Mouse (Mus musculus): ENCODE measurements at regions not wholly inside any gene's neighbourhood (a gene's known extent, or its start where the extent isn't known, plus 50 kb on each side); places are given as distances from the start of the nearest gene placed in this dataset.

GRCm38 (mm10) chr3:148559752-148560460 is 430.4 kb downstream of the Adgrl2 start:
- peak; percentile 27 to 28 for DNase-seq (ENCODE audit: low spot score in 2 of 2)

- no peak for DNase-seq (ENCODE audit: low spot score in 2 of 2)
These were observed 431.7 kb downstream of the Adgrl2 start for GRCm38 (mm10) chr3:148558592-148559157.

- DNase-seq (ENCODE audit: low spot score in 2 of 2), result no peak
These were observed 435.0 kb downstream of the Adgrl2 start for GRCm38 (mm10) chr3:148555324-148555723.

DNA sequence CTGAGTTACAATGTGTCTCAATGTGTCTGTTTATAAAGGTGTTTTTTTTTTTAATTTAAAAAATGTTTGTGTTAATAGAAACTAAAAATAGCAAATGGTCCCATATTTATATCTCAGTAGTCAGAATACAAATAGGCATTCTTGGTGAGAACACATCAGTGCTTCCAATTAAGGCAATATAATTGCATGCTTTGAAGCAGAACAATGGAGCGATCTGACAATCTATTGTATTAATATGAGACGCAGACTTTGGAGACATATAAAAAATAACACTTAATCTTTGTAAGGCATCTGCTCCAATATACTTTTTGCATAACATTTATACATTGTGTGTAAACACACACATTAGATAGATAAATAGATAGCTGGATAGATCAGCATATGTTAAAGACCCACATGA is 439.6 kb downstream of the Adgrl2 start:
- DNase-seq (ENCODE audit: low spot score in 2 of 2), result no peak

DNA sequence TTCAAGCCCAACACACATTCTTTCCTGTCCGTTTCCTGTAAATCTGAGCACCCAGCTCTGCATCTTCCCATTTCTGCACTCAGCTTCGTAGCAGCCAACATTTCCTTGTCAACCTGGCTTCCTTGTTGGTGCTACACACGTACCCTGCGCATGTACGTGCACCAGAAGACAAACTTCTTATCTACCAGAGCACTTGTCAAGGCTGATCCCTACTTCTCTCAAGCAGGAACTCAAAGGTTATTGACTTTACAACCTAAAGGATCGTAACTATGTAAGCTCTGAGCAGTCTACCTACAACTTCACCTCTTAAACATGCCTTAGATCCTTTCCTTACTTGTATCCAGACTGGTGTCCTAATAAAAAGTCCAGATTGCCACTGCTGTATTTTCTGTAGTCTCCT is 445.4 kb downstream of the Adgrl2 start:
- DNase-seq (ENCODE audit: low spot score in 2 of 2), result no peak

DNA sequence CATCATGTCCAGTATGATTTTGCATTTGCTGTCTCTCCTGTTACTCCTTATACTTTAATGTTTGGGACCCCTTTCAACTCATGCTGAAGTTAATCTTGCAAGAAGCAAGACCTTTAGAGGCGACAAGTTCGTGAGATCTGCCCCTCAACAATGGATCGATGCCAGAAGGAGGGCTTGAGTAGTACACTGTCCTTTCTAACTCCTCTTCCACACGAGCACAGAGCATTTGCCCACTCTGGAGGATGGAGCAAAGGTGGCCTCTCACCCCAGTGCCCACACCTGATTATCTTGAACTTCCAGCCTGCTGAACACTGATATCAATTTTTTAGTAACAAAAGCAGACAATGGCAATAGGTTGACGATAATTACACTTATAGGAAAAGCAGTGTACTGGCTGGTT is 448.1 kb downstream of the Adgrl2 start:
- DNase-seq (ENCODE audit: low spot score in 2 of 2), result no peak

DNA sequence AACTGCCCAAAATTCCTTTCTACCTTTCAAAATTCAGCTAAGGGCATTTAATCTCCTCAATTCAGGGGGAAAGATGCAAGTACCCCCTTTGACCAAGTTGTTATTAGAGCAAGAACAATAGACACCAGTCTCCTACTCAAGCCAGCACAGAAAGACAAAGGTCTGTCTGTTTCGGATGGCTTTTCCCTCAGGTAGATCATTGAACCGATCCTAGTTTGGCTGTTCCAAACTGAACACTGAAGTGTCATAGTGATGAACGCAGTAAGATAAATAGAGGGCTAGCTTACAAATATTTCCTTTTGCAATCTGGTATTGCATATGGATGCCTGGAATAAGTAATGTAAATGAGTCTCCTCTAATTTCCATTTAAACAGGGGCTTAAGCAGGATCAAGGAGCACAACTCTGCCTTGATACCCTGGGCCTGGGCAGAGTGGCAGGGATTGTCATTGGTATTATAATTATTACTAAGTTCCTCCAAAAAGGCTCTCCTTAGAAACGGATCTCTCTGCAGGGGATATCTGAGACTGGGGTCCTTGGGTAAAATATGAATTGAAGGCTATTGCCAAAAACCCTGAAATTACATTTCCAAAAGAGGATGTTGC is 452.6 kb downstream of the Adgrl2 start:
- DNase-seq (ENCODE audit: low spot score in 2 of 2), result no peak

GRCm38 (mm10) chr3:148529893-148530292 is 460.5 kb downstream of the Adgrl2 start:
- DNase-seq (ENCODE audit: low spot score in 2 of 2), result no peak

- no peak for DNase-seq (ENCODE audit: low spot score in 2 of 2)
These were observed 480.0 kb downstream of the Adgrl2 start for GRCm38 (mm10) chr3:148510381-148510780.

GRCm38 (mm10) chr3:148504928-148505327 is 485.4 kb downstream of the Adgrl2 start:
- DNase-seq (ENCODE audit: low spot score in 2 of 2), result no peak

DNA sequence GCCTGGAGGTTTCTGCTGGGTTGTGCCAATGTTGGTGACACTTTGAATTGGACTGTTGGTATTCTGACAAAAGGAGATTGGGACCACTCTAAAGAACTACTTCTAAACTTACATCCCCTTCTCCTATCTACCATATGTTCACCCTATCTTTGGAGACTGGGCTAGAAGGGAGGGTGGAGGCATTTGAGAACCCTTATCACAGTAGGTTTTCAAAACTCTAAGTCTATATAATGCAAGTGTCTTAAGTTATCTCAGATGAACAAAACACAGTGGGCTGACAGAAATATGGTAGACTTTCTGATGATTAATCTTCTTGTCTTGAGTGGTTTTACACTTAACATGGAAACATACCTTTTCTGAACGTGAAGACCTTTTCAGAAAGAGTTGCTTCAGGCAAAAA is 486.9 kb downstream of the Adgrl2 start:
- no peak for DNase-seq (ENCODE audit: low spot score in 2 of 2)

- no peak for DNase-seq (ENCODE audit: low spot score in 2 of 2)
These were observed 488.6 kb downstream of the Adgrl2 start for GRCm38 (mm10) chr3:148501801-148502200.

- no peak for DNase-seq (ENCODE audit: low spot score in 2 of 2)
These were observed 493.7 kb downstream of the Adgrl2 start for GRCm38 (mm10) chr3:148496672-148497071.

- DNase-seq (ENCODE audit: low spot score in 2 of 2), result no peak
These were observed 499.1 kb downstream of the Adgrl2 start for GRCm38 (mm10) chr3:148491287-148491686.

DNA sequence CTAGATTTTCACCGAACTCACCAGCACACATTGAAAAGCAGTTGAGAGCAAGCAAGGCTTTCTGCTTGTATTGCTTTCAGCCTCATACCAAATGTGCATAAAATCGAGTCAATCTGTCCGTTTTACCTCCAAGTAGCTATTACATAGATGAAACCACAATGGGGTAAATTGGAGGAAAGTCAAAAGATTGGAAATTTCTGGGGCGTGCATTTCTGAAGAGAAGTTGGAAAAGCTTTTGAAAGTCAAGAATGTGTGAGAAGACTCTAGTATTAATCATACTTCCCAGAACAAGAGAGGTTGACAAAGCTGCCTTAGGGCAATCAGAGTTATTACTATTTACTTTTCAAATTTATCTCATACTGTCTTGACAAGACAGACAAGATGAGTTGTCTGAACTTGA is 501.2 kb downstream of the Adgrl2 start:
- no peak for DNase-seq (ENCODE audit: low spot score in 2 of 2)

DNA sequence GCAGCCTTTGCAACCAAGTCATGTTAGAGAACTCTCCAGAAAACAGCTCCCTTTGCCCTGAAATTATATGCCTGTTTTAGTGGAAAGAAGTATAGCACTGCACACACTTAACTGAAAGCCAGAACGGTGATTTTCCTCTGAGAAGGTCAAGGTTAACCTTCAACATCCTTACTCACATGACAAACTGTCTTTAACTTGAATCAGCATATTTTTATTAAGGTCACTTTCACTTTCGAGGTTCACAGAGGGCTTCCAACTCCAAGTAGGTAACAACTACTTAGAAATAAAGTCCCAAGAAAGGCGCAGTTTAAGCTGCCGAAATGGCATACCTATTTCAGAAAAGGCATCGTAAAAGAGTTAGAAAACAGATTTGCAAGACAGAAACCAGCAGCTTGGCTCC is 502.4 kb downstream of the Adgrl2 start:
- no peak for DNase-seq (ENCODE audit: low spot score in 2 of 2)

GRCm38 (mm10) chr3:148475862-148476261 is 514.5 kb downstream of the Adgrl2 start:
- DNase-seq (ENCODE audit: low spot score in 2 of 2), result no peak

DNA sequence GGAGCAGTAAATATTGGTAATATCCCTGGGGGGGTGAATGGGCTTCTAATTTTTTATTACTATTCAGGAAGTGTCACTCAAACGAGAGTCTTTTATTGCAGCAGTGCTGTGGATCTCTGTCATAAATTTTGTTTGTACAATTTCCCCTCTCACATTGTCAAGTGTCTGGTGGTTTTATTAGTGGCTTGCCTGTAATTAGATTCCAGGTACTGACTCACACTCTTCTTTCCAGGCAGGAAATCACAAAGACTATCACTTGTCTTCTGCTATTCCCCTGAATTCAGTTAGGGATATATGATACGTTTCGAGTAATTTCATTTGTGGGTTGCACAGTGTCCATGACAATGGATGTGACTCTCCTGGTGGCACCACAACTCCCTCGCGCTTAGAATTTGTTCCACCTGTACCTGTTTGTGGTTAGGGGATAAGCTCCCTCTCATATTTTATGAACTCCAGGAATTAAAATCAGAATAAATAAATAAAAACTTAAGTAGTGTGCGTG is 517.4 kb downstream of the Adgrl2 start:
- no peak for DNase-seq (ENCODE audit: low spot score in 2 of 2)

DNA sequence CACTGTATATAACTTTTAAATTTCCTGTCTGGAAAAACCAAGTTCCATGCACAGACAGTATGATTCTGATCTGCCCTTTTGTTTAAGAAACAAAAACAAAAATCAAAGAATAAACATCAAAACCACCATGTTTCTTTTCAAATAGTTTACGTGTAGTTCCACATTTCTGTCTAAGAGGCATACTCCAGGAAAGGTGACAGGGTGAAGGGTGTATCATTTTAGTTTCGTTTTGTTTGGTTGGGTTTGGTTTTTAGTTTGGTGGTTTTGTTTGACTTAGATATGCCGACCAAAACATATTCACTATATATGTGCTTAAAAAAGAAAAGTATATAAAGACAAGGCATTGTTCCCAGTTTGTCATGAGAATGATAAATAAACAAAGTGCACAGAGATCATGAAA is 524.9 kb downstream of the Adgrl2 start:
- DNase-seq (ENCODE audit: low spot score in 2 of 2), result no peak

DNA sequence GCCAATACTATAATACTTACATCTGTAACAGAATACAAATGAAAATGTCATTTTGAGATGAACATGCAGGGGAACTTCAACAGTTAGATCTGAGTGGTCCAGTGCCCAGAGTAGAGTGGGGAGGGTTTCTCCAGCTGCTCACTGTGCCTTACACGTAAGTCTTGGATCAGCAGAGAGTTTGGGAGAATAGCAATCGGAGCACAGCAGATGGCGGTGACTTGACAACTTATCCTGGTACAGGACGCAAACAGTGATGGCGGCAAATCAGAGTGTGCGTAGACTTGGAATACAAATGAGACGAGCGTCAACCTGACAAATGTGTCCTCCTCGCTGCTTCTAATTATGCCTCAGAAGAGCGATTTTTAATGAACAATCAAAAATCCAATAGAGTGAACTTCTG is 527.6 kb downstream of the Adgrl2 start:
- DNase-seq (ENCODE audit: low spot score in 2 of 2), result peak; percentile 26 to 51

GRCm38 (mm10) chr3:148448888-148449287 is 541.5 kb downstream of the Adgrl2 start:
- no peak for DNase-seq (ENCODE audit: low spot score in 2 of 2)

- DNase-seq (ENCODE audit: low spot score in 2 of 2), result no peak
These were observed 541.9 kb downstream of the Adgrl2 start for GRCm38 (mm10) chr3:148448465-148448864.

- DNase-seq (ENCODE audit: low spot score in 2 of 2), result no peak
These were observed 543.5 kb downstream of the Adgrl2 start for GRCm38 (mm10) chr3:148446845-148447244.

All from right cerebral cortex, postnatal 10 days (tissue).